Mouse (Mus musculus): ENCODE data around the gene Gm10577. TPM values are rescaled to one million over a fixed set of nuclear protein-coding genes. Genes with fewer than 3 reads are reported as not detected.

Gene Gm10577
- polyA plus RNA-seq, 1 experiment from 2014 or later = not detected

DNA sequence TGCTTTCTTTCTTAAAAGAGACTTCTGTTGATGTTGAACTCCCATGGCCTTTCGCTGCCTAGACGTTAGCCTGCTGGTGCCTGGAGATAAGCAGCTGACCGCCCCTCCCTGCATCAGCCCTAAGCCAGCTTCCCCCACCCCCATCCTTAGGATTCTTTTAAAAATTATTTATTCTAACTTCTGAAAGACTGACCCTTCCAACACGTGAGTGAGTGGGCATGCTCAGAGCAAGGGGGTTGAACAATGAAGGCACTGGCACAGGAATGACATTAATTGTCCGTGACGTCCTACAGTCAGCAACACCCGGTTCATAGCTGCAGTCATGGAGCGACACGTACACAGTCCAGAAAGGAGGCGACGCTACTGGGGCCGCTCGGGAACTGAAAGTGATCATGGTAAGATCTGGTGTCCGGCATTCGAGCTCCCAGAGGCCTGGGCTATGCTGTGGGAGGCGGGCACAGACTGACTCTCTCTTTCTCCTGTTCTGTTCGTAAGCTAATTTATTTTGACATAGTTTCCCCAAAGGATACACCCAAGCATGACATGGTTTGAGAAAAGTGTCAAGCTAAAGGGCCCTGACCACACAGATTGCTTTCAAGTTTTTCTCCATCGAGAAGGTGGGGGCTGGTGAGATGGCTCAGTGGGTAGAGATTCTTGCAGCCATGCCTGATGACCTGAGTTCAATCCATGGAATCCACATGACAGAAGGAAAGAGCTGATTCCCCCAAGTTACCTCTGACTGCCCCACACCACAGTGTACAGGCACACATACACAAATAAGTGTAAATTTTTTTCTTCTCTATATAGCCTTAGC, 25.8 kb downstream of the Gm10577 start:
- no peak overlapping the region for H3K27ac ChIP-seq
- no peaks in the 10 kb centered on the region for H3K4me1 ChIP-seq
- 57% methylated on average over 18 of the region's 18 CpGs for WGBS
- H3K4me2 ChIP-seq = no peak overlapping the region; the same call in 1 of the 2 replicates
- H3K27me3 ChIP-seq (replicated peaks) = no peaks in the 10 kb centered on the region
- peak; percentile 83; the same call in 1 of the 2 replicates for ATAC-seq (ENCODE audit: insufficient read depth, low FRiP score, low read depth)
- no peak overlapping the region for H3K4me3 ChIP-seq (replicated peaks)
- peaks cover 25% of the 10 kb centered on the region for H3K36me3 ChIP-seq
- H3K9ac ChIP-seq = no peak overlapping the region
- no peaks in the 10 kb centered on the region for H3K9me3 ChIP-seq

DNA sequence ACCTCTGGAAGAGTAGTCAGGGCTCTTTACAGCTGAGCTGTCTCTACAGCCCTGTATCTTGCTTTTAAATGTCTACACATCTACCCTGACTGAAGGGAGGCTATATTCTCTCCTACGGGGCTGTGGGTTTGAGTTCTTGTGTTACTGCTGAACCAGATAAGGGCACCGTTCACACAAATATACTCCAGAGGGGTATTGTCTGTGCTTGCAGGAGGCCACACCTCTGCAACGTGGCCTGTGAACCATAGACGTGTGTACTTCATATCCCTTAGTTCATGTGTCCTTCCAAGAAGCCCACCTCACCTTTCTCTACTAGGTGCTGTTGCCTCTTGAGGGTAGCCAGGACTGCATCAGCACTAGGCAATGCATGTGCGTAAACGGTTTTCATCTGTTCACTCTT, 28.4 kb downstream of the Gm10577 start:
- Histone ChIP-seq H3K4me2 (no peak overlapping the region), H3K36me3 (peaks cover 30% of the 10 kb centered on the region), H3K27ac (no peak overlapping the region), H3K9ac (no peak overlapping the region), H3K9me3 (no peaks in the 10 kb centered on the region), H3K27me3 (replicated peaks) (no peaks in the 10 kb centered on the region), H3K4me3 (replicated peaks) (no peak overlapping the region), H3K4me1 (no peaks in the 10 kb centered on the region)
- ATAC-seq (ENCODE audit: insufficient read depth, low FRiP score, low read depth) = no peak
- WGBS = 75% methylated on average over 6 of the region's 6 CpGs

DNA sequence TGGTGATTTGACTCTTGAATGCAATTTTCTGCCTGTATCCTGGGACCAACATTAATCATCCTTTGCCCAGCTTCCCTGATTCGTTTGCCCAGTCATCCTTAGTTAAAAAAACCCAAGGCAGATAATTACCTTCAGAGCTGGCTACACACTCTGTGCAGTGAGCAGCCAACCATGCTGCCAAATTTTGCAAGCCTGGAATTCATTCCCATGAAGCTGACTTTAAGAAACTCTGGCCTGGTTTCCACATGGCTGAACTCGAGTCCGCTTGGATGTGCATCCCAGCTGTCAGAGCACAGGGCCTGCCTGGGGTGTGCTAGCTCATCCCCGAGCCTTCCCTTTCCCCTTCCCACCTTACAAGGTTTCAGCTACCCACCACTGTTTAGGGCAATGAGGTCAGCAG, 29.5 kb downstream of the Gm10577 start:
- H3K4me3 ChIP-seq (replicated peaks) = no peak overlapping the region
- no peaks in the 10 kb centered on the region for H3K27me3 ChIP-seq (replicated peaks)
- H3K36me3 ChIP-seq = peaks cover 30% of the 10 kb centered on the region
- no peak overlapping the region for H3K9ac ChIP-seq
- H3K4me2 ChIP-seq = no peak overlapping the region
- WGBS = 55% methylated on average over 4 of the region's 4 CpGs
- no peaks in the 10 kb centered on the region for H3K4me1 ChIP-seq
- H3K9me3 ChIP-seq = no peaks in the 10 kb centered on the region
- ATAC-seq (ENCODE audit: insufficient read depth, low FRiP score, low read depth) = no peak
- no peak overlapping the region for H3K27ac ChIP-seq

DNA sequence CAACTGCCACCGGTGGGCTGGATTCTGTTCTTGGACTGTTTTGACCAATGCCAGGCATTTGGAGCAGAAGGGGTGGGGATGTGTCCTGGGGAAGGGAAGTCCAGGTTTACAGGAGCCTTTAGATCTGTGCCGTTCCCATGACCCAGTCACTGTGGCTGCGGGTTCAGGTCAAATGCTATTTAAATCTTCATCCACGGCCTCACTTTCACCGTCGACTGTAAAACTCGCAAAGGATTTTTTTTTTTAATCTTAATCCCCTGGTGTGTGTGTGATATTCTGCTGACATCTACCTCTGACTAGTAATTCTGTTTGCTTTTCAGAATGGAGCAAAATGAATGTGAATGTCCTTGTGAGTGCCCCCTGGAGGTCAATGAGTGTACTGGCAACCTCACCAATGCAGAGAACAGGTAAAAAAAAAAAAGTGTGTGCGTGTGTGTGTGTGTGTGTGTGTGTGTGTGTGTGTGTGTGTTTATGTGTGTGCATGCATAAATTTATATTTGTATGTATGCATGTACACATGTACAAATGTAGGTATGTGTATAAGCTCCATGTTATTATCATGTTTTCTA, 32.2 kb downstream of the Gm10577 start:
- Histone ChIP-seq H3K4me3 (replicated peaks) (no peak overlapping the region), H3K9ac (no peak overlapping the region), H3K4me1 (no peaks in the 10 kb centered on the region), H3K4me2 (no peak overlapping the region), H3K27ac (no peak overlapping the region), H3K27me3 (replicated peaks) (no peaks in the 10 kb centered on the region), H3K9me3 (no peaks in the 10 kb centered on the region), H3K36me3 (peaks cover 33% of the 10 kb centered on the region)
- no peak for ATAC-seq (ENCODE audit: insufficient read depth, low FRiP score, low read depth)
- WGBS = 78% methylated on average over 8 of the region's 8 CpGs

DNA sequence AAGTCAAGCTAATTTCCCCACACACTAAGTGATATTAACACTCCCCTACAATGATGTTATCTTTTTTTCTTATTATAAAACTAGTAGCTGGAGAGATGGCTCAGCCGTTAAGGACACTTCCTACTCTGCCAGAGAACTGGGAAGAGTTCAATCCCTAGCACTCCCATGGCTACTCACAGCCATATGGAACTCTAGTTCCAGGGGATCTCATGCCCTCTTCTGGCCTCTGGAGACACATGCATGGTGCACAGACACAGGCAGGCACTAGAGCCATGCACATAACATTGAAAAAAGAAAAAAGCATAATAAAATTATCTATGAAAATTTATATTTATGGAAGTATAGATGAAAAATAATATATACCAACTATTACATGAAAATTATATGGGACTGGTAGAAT, 33.3 kb downstream of the Gm10577 start:
- H3K36me3 ChIP-seq = peaks cover 25% of the 10 kb centered on the region
- no peak overlapping the region for H3K4me3 ChIP-seq (replicated peaks)
- no peak overlapping the region for H3K4me2 ChIP-seq
- ATAC-seq (ENCODE audit: insufficient read depth, low FRiP score, low read depth) = no peak
- no peaks in the 10 kb centered on the region for H3K27me3 ChIP-seq (replicated peaks)
- 91% methylated on average over 1 of the region's 1 CpGs for WGBS
- H3K9me3 ChIP-seq = no peaks in the 10 kb centered on the region
- no peak overlapping the region for H3K9ac ChIP-seq
- no peaks in the 10 kb centered on the region for H3K4me1 ChIP-seq
- no peak overlapping the region for H3K27ac ChIP-seq

DNA sequence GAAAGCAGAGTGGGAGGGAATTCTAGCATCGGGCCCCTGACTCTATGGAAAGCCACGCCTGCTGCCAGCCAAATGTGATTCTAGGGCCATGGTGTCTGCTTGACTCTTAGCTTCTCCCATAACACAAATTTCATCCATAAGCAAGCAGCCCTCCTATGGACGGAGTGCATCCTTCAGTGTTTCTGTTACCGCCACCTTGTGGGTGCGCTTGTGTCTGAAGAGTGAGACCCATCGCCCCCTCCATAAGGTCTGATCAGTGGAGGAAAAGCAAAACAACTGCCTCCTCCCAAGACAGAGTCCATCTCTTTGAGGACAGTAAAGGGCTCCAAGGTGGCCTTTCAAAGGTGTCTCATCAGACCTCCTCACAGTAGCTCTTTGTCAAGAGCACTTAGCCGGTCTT, 43.0 kb downstream of the Gm10577 start:
- Histone ChIP-seq H3K27me3 (replicated peaks) (no peaks in the 10 kb centered on the region), H3K9ac (no peak overlapping the region), H3K36me3 (0 out of 2 replicates have a peak, but pooled peaks cover 9% of the 10 kb centered on the region), H3K4me1 (no peaks in the 10 kb centered on the region), H3K4me2 (no peak overlapping the region), H3K27ac (no peak overlapping the region), H3K4me3 (replicated peaks) (no peak overlapping the region), H3K9me3 (no peaks in the 10 kb centered on the region)
- ATAC-seq (ENCODE audit: insufficient read depth, low FRiP score, low read depth) = no peak
- 89% methylated on average over 7 of the region's 7 CpGs for whole genome bisulfite sequencing

DNA sequence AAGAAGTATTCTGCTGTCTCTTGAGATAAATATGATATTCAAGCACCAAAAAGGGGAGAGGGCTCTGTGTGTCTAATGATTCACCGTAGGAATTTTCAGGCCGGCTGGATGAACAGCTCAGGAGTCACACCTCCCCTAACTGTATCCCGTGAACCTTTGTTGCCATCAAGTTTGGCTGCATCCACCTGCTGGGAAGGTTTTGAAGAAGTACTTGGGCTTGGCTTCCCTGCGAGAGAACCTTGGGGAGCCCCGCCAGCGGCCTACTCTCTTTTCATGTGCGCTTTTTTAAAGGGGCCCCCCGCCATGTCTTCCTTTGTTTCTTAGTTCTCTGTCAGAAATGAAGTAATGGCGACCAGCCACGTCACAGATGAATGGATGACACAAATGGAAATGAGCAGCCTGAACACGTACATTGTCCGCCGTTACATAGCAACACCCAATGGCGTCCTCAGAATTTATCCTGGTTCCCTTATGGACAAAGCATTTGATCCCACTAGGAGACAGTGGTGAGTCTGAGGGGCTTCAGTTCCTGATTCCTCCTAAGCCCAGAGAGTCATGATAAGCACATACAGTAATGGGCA, 46.0 kb downstream of the Gm10577 start:
- Histone ChIP-seq H3K4me3 (replicated peaks) (no peak overlapping the region), H3K9ac (no peak overlapping the region), H3K27ac (no peak overlapping the region), H3K36me3 (peaks cover 12% of the 10 kb centered on the region; the same call in 1 of the 2 replicates), H3K27me3 (replicated peaks) (no peaks in the 10 kb centered on the region), H3K4me2 (no peak overlapping the region), H3K9me3 (no peaks in the 10 kb centered on the region), H3K4me1 (no peaks in the 10 kb centered on the region)
- no peak for ATAC-seq (ENCODE audit: insufficient read depth, low FRiP score, low read depth)
- 95% methylated on average over 14 of the region's 14 CpGs for WGBS

DNA sequence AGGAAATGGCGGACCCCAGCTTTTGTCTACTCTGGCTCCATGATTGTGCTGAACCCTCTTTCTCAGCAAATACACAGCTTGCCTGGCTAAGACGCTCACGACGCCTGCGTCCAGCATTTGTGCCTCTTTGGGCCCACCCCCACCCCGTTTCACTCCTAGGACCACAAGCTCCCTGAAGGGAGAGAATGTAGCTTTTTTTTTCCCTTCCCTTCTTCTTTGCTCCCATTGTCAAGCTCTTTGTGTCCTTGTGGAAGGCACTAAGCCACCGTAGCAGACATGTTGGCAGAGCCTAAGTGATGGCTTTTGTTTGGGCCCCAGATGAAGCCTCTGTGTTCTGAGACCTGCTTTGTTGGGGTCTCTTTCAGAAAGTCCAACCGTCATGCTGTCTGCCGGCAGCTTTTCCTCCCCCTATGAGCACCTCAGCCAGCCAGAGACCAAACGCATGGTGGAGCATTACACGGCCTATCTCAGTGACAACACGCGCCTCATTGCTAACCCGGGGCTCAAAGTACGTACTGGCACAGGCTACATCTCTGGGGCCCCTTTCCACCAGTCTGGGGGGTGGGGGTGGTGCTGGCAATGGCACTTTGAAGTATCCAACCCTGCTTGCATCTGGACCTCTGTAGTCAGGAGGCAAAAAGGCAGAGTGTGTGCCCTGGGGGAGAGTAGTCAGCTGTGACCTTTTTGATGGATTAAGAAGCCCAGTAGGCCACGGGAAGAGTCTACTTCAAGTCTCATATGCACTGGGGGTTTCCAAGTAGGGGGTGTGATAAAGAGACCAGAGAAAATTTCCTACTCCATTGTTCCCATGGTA, 46.6 kb downstream of the Gm10577 start:
- H3K4me2 ChIP-seq = no peak overlapping the region
- no peaks in the 10 kb centered on the region for H3K9me3 ChIP-seq
- no peak overlapping the region for H3K9ac ChIP-seq
- no peak overlapping the region for H3K4me3 ChIP-seq (replicated peaks)
- H3K36me3 ChIP-seq = peaks cover 18% of the 10 kb centered on the region; the same call in 1 of the 2 replicates
- H3K27ac ChIP-seq = no peak overlapping the region
- no peak for ATAC-seq (ENCODE audit: insufficient read depth, low FRiP score, low read depth)
- H3K4me1 ChIP-seq = no peaks in the 10 kb centered on the region
- WGBS = 86% methylated on average over 16 of the region's 16 CpGs
- H3K27me3 ChIP-seq (replicated peaks) = no peaks in the 10 kb centered on the region

Other genes with a start within 250 kb of the Gm10577 start
- gene Cachd1, start 244.0 kb downstream of the Gm10577 start, polyA plus RNA-seq (2015; fragmentation: Nextera tagmentation; extraction: Ambion mirVana) = 12.7 and 13.0 TPM in 2 replicates
- gene Raver2, start 48.3 kb upstream of the Gm10577 start, polyA plus RNA-seq (2015; fragmentation: Nextera tagmentation; extraction: Ambion mirVana) = 9.8 and 11.0 TPM in 2 replicates
- 84.5 and 91.5 TPM in 2 replicates for gene Jak1, start 244.6 kb upstream of the Gm10577 start, polyA plus RNA-seq (2015; fragmentation: Nextera tagmentation; extraction: Ambion mirVana)

All from stomach, embryonic 15.5 days (tissue).